Mouse (Mus musculus): ENCODE measurements at regions not wholly inside any gene's neighbourhood (a gene's known extent, or its start where the extent isn't known, plus 50 kb on each side); places are given as distances from the start of the nearest gene placed in this dataset.

DNA sequence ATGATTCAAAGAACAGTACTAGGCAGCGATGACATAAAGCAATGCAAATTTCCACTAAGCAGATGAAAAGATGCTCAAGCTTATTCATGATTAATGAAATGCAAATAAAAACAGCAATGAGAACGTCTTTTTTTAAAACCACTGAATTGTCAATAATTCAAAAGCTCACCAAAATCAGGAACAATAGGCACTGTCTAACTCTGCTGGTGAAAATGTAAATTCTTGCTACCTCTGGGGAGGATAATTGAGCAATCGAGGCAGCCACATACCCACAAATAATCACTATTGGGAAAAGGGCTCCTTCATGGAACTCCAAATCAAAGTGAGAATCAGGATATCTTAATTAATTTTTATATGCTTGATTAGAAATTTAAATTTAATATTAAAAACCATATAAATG, 663.3 kb downstream of the Smarca1 start:
- no peak for DNase-seq

DNA sequence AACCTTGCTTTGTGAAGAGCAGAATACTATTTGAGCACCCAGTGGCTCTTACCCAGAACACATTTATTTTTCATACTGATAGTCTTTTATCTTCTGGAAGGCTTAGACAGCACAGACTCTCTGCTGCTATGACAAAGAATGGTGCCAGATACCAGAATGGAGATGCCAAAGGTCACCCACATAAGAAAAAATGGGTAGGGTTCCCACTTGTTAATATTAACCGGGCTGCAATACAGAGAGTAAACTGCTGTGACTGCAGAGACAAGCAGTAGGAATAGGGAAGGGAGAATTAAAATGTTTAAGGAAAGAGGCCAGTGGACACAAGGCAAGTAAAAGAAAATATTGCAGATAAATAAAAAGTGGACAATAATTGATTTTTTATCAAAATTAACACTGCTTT, 709.9 kb downstream of the Smarca1 start:
- peak; percentile 0 for DNase-seq

DNA sequence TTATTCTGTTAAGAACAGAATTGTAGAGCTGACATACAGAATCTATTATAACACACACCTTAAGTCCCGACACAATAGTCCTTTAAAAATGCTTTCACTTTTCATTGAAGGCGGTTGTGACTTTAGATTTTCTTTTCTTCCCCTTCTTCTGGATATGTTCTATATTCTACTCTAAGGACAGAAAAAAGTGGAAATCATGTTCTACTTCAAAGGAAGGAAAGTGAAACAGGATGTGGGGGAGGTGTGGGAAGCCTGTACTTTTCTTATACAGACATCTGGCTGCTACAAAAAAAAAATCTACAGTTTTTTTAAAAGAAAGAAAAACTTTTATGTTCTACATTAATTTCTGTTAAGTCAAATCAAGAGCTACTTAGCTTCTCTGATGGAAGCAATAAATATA, 735.0 kb downstream of the Smarca1 start:
- DNase-seq = no peak

DNA sequence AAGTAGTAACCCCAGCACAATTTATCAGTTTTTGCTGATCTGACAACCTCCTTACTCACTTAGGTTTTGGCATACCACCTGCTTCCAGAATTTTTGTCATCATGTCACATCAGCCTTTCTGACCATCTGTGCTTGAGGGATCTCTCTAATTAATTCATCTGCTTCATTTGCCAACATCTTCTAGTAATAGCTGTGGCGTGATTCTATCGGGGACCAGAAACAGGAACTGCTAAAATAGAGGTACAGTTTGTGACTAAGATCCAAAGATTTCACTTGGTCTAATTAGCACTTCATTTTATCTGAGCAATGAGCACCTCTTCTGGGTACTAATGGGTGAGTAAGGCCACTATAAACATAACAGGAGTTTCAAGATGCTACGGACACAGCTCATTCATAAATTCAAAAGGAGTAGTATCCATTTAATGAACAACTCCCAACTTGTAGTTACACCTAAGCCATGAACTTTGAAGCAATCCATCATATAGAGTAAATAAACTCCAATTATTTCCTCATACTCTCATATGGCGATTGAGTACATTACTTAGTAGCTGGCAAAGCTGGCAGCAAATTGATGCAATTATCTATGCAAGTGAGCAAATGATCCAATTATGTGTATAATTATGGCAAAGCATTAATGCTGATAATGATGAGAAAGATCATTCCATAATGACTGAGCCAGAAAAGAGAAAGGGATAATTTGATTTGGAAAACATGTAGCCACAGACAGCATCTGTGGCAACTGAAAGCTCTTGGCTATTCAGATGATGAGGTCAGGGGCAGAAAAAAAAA, 768.4 kb downstream of the Smarca1 start:
- DNase-seq = no peak
